8 mouse cellular contexts compared by ENCODE assay signal in the genomic region with DNA sequence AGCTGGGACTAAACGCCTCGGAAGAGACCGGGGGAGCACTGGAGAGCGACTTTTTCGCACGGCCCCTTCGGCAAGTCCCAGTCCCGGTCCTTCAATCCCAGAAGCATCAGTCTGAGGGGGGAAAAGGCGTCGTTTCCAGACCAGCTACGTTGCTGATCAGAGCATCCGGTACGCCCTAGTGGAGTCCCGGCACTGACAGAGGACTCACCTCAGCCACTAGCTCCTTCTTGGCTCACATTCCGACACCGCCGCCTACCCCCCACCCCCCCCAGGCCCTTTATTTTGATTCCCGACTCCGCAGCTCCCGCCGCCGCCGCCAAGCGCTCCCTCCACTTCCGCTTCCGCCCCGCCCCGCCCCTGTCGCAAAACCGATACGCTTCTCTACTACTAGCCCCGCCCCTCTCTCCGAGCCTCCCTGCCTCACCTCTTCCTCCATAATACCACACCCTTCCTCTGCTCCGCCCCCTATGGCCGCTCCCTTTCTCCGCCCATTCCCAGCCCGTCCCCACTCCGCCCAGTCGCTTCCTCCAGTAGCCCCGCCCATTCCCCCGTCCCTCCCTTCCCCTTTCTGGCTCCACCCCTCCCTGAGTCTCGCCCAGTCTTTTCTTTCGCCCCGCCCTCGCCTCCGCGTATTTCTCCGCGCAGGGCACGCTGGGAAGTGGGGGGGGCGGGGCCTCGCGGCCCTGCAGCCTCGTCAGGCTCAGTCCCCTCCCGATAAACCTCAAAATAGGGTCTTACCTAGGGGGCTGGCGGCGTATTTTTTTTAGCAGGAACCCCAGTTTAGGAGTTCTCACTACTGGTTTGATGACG. TPM values are rescaled to one million over a fixed set of nuclear protein-coding genes. Genes with fewer than 3 reads are reported as not detected.
DNase-seq lines count a peak whose midpoint lies in the region; ATAC-seq and TF ChIP-seq lines count a peak whose summit lies in the region.

No protein-coding gene starts in this region.

- peak overlapping the region; percentile 95 for H3K4me2 ChIP-seq in CH12.LX (ENCODE audit: insufficient read depth, low read depth, poor library complexity, severe bottlenecking)
- H3K4me2 ChIP-seq in forebrain, embryonic 11.5 days (ENCODE audit: low read depth, low read length, severe bottlenecking) = peak overlapping the region; percentile 75
- H3K4me2 ChIP-seq in heart, embryonic 16.5 days (ENCODE audit: low read depth, low read length) = peak overlapping the region; percentile 96
- peak overlapping the region; percentile 87 for H3K4me2 ChIP-seq in liver, embryonic 15.5 days
- H3K4me2 ChIP-seq in neural tube, embryonic 12.5 days (replicated peaks) = peak overlapping the region; percentile 74

- TF ChIP-seq EP300 in CH12.LX (IDR thresholded peaks at IDR 0.05; ENCODE audit: low read length) = no peak

- peaks cover 11 to 48% of the 10 kb centered on the region in 2 experiments for H3K4me1 ChIP-seq in CH12.LX (ENCODE audit: control insufficient read depth in 1 of 2, insufficient read depth in 2 of 2)
- H3K4me1 ChIP-seq in forebrain, embryonic 11.5 days (replicated peaks; ENCODE audit: control insufficient read depth, insufficient read depth, low read length) = peaks cover 3% of the 10 kb centered on the region; the same call in 1 of the 2 replicates
- peaks cover 15% of the 10 kb centered on the region for H3K4me1 ChIP-seq in heart, embryonic 16.5 days (ENCODE audit: control insufficient read depth, insufficient read depth, low read length)
- peaks cover 54% of the 10 kb centered on the region for H3K4me1 ChIP-seq in liver, embryonic 15.5 days (replicated peaks)
- peaks cover 12% of the 10 kb centered on the region for H3K4me1 ChIP-seq in neural tube, embryonic 12.5 days

- H3K79me2 ChIP-seq in CH12.LX (replicated peaks; ENCODE audit: control insufficient read depth, extremely low read depth, insufficient read depth, poor library complexity, severe bottlenecking) = peaks cover 48% of the 10 kb centered on the region

- H3K27me3 ChIP-seq in CH12.LX (replicated peaks) = no peaks in the 10 kb centered on the region
- H3K27me3 ChIP-seq in forebrain, embryonic 11.5 days (ENCODE audit: control insufficient read depth, insufficient read depth, low read length) = no peaks in the 10 kb centered on the region
- H3K27me3 ChIP-seq in heart, embryonic 16.5 days (ENCODE audit: control insufficient read depth, insufficient read depth, low read length) = no peaks in the 10 kb centered on the region
- no peaks in the 10 kb centered on the region for H3K27me3 ChIP-seq in liver, embryonic 15.5 days
- no peaks in the 10 kb centered on the region for H3K27me3 ChIP-seq in neural tube, embryonic 12.5 days (replicated peaks)

- peak; percentile 94 for ATAC-seq in forebrain, embryonic 11.5 days (replicated peaks; ENCODE audit: low FRiP score)
- peak; percentile 94 for ATAC-seq in heart, embryonic 16.5 days (replicated peaks; ENCODE audit: extremely low read depth, insufficient read depth, low FRiP score)
- ATAC-seq in liver, embryonic 15.5 days (ENCODE audit: insufficient read depth) = peak; percentile 76
- ATAC-seq in neural tube, embryonic 12.5 days (ENCODE audit: low FRiP score, low read depth) = peak; percentile 93

- TF ChIP-seq CTCF in CH12.LX (conservative IDR thresholded peaks at IDR 0.05 in 1 of 2, IDR thresholded peaks at IDR 0.05 in 1 of 2; ENCODE audit: low read depth in 2 of 2, low read length in 2 of 2) = no peak

- no peak for TF ChIP-seq RAD21 in CH12.LX (IDR thresholded peaks at IDR 0.05; ENCODE audit: low read depth, low read length)

- peak overlapping the region; percentile 83 to 98 (median 87) for H3K4me3 ChIP-seq in CH12.LX (replicated peaks in 1 of 3; ENCODE audit: low read depth in 2 of 3, low read length in 2 of 3, poor library complexity in 1 of 3)
- H3K4me3 ChIP-seq in forebrain, embryonic 11.5 days (ENCODE audit: low read depth, low read length) = peak overlapping the region; percentile 71
- peak overlapping the region; percentile 90 for H3K4me3 ChIP-seq in heart, embryonic 16.5 days (ENCODE audit: low read length)
- H3K4me3 ChIP-seq in liver, embryonic 15.5 days (replicated peaks) = peak overlapping the region; percentile 91
- peak overlapping the region; percentile 64 for H3K4me3 ChIP-seq in neural tube, embryonic 12.5 days

- peak; percentile 98 for TF ChIP-seq POLR2A in CH12.LX (IDR thresholded peaks at IDR 0.05; ENCODE audit: low read depth, low read length)

- peak overlapping the region; percentile 78 for H3K27ac ChIP-seq in CH12.LX (ENCODE audit: insufficient read depth, low read depth)
- peak overlapping the region; percentile 95 for H3K27ac ChIP-seq in forebrain, embryonic 11.5 days (ENCODE audit: low read depth, low read length)
- peak overlapping the region; percentile 96 for H3K27ac ChIP-seq in heart, embryonic 16.5 days (ENCODE audit: low read length)
- peak overlapping the region; percentile 92 for H3K27ac ChIP-seq in liver, embryonic 15.5 days (replicated peaks)
- peak overlapping the region; percentile 92 for H3K27ac ChIP-seq in neural tube, embryonic 12.5 days

- dilution Hi-C loops in CH12.LX (cut with MboI; ENCODE audit: extremely low pct_ligation_motif_present, extremely low pct_unique_long_range_greater_than_20kb, low sequenced_read_pairs) = no loop called here

- H3K9me3 ChIP-seq in CH12.LX (replicated peaks; ENCODE audit: low read length) = no peaks in the 10 kb centered on the region
- no peaks in the 10 kb centered on the region for H3K9me3 ChIP-seq in forebrain, embryonic 11.5 days (ENCODE audit: control insufficient read depth, low read length)
- H3K9me3 ChIP-seq in heart, embryonic 16.5 days (replicated peaks; ENCODE audit: control insufficient read depth, low read length) = no peaks in the 10 kb centered on the region
- H3K9me3 ChIP-seq in liver, embryonic 15.5 days (replicated peaks) = no peaks in the 10 kb centered on the region
- no peaks in the 10 kb centered on the region for H3K9me3 ChIP-seq in neural tube, embryonic 12.5 days

- peak; percentile 100 for DNase-seq in CH12.LX (ENCODE audit: extremely low read depth)
- peak; percentile 97 for DNase-seq in c-Kit-positive CD71-positive TER-119-negative erythroid progenitor cells, embryonic 14.5 days (ENCODE audit: low read depth)
- peak; percentile 100 for DNase-seq in forebrain, embryonic 11.5 days (ENCODE audit: low spot score)
- DNase-seq in kidney, postnatal 36 days = peak; percentile 100
- peak; percentile 99 for DNase-seq in telencephalon, adult 2 months (ENCODE audit: low read depth, low spot score)

- peak overlapping the region; percentile 100 for H3K9ac ChIP-seq in CH12.LX (ENCODE audit: insufficient read depth, low read depth)
- H3K9ac ChIP-seq in forebrain, embryonic 11.5 days (ENCODE audit: low read length) = peak overlapping the region; percentile 72
- H3K9ac ChIP-seq in heart, embryonic 16.5 days (ENCODE audit: low read length) = peak overlapping the region; percentile 87
- peak overlapping the region; percentile 79 for H3K9ac ChIP-seq in liver, embryonic 15.5 days
- H3K9ac ChIP-seq in neural tube, embryonic 12.5 days = peak overlapping the region; percentile 74

- WGBS in forebrain, embryonic 11.5 days = under 1% methylated on average over 56 of the region's 58 CpGs
- WGBS in heart, embryonic 16.5 days = 1% methylated on average over 57 of the region's 58 CpGs
- under 1% methylated on average over 57 of the region's 58 CpGs for WGBS in liver, embryonic 15.5 days (ENCODE audit: insufficient replicate concordance)
- WGBS in neural tube, embryonic 12.5 days = under 1% methylated on average over 58 of the region's 58 CpGs

- in situ Hi-C loops in CH12.LX (cut with MboI; ENCODE audit: low pct_ligation_motif_present, low pct_unique_long_range_greater_than_20kb, low sequenced_read_pairs) = no loop called here

- H3K36me3 ChIP-seq in CH12.LX (replicated peaks in 1 of 2; ENCODE audit: control insufficient read depth in 1 of 2, insufficient read depth in 1 of 2, low read length in 1 of 2) = peaks cover 7 to 23% of the 10 kb centered on the region in 2 experiments
- no peaks in the 10 kb centered on the region for H3K36me3 ChIP-seq in forebrain, embryonic 11.5 days (ENCODE audit: control insufficient read depth, insufficient read depth, low read length)
- no peaks in the 10 kb centered on the region for H3K36me3 ChIP-seq in heart, embryonic 16.5 days (ENCODE audit: control insufficient read depth, insufficient read depth)
- no peaks in the 10 kb centered on the region for H3K36me3 ChIP-seq in liver, embryonic 15.5 days (replicated peaks)
- H3K36me3 ChIP-seq in neural tube, embryonic 12.5 days = no peaks in the 10 kb centered on the region

TF ChIP-seq in CH12.LX, 34 proteins besides CTCF, POLR2A, EP300 and RAD21 (continues in another document):
- peak; percentile 69; the same call in 1 of the 2 replicates for TF ChIP-seq TBP (conservative IDR thresholded peaks at IDR 0.05; ENCODE audit: low read depth, low read length)
- no peak for TF ChIP-seq USF2 (conservative IDR thresholded peaks at IDR 0.05; ENCODE audit: low read depth, low read length)
- TF ChIP-seq PAX5 (IDR thresholded peaks at IDR 0.05; ENCODE audit: low read length) = no peak
- peak; percentile 75; the same call in 1 of the 2 replicates for TF ChIP-seq KAT2A (IDR thresholded peaks at IDR 0.05; ENCODE audit: insufficient replicate concordance, low read length)
- TF ChIP-seq MAZ (IDR thresholded peaks at IDR 0.05; ENCODE audit: low read depth, low read length) = peak; percentile 95
- TF ChIP-seq ELF1 (IDR thresholded peaks at IDR 0.05; ENCODE audit: low read depth, low read length) = peak; percentile 88
- no peak for TF ChIP-seq ZNF384 (IDR thresholded peaks at IDR 0.05; ENCODE audit: low read depth, low read length)
- TF ChIP-seq TCF12 (IDR thresholded peaks at IDR 0.05; ENCODE audit: low read depth, low read length) = peak; percentile 95

RNA-seq across cellular contexts. Expression of gene Nde1, which starts 3.9 kb away (rescaled TPM):
- total RNA-seq in CH12.LX (2012; rRNA removed) (65.0 and 84.8 TPM in 2 replicates), CH12.LX (2014; rRNA removed) (62.1 and 68.6 TPM in 2 replicates)
- 104 and 110 TPM in 2 replicates for polyA plus RNA-seq in CH12.LX (2012; ENCODE audit: insufficient read length, low read depth)
- polyA plus RNA-seq in forebrain, embryonic 11.5 days (2014; fragmentation: Nextera tagmentation; extraction: Ambion mirVana) = 199 and 201 TPM in 2 replicates
- polyA plus RNA-seq in heart, embryonic 16.5 days (2015; fragmentation: Nextera tagmentation; extraction: Ambion mirVana) = 79.7 and 80.4 TPM in 2 replicates
- polyA plus RNA-seq in liver, embryonic 15.5 days (2015; fragmentation: Nextera tagmentation; extraction: Ambion mirVana) = 51.9 and 54.5 TPM in 2 replicates
- polyA plus RNA-seq in neural tube, embryonic 12.5 days (2016; fragmentation: Nextera tagmentation; extraction: Ambion mirVana) = 94.5 and 98.6 TPM in 2 replicates

RNA-seq across cellular contexts. Expression of gene Marf1, which starts 4.0 kb away (rescaled TPM):
- total RNA-seq in CH12.LX (2012; rRNA removed) (22.0 and 26.7 TPM in 2 replicates), CH12.LX (2014; rRNA removed) (19.7 and 19.9 TPM in 2 replicates)
- polyA plus RNA-seq in CH12.LX (2012; ENCODE audit: insufficient read length, low read depth) = 24.5 and 28.1 TPM in 2 replicates
- polyA plus RNA-seq in forebrain, embryonic 11.5 days (2014; fragmentation: Nextera tagmentation; extraction: Ambion mirVana) = 16.0 and 18.6 TPM in 2 replicates
- polyA plus RNA-seq in heart, embryonic 16.5 days (2015; fragmentation: Nextera tagmentation; extraction: Ambion mirVana) = 9.0 and 10.1 TPM in 2 replicates
- polyA plus RNA-seq in liver, embryonic 15.5 days (2015; fragmentation: Nextera tagmentation; extraction: Ambion mirVana) = 5.5 and 5.6 TPM in 2 replicates
- 12.6 and 17.9 TPM in 2 replicates for polyA plus RNA-seq in neural tube, embryonic 12.5 days (2016; fragmentation: Nextera tagmentation; extraction: Ambion mirVana)

Comparison
In these comparisons a context has a peak if more than half of its experiments do, and no peak if none do; other contexts are left out.
1. Peak in every context shown above with its lines: DNase-seq, ATAC-seq, H3K4me3 ChIP-seq and H3K27ac ChIP-seq.